Mouse (Mus musculus): Measurements from ENCODE around the gene Notch3. TPM values are rescaled to one million over a fixed set of nuclear protein-coding genes. Genes with fewer than 3 reads are reported as not detected.
A peak's percentile ranks its signal among the peaks of the same experiment; 100 is the strongest.
"Not testable (repeated sequence)": the region's sequence is repeated elsewhere in the genome, so short reads cannot be mapped to it uniquely, and the experiment has no call there.

Gene Notch3
- polyA plus RNA-seq, 1 experiment from 2014 or later, result 3.9 TPM

DNA sequence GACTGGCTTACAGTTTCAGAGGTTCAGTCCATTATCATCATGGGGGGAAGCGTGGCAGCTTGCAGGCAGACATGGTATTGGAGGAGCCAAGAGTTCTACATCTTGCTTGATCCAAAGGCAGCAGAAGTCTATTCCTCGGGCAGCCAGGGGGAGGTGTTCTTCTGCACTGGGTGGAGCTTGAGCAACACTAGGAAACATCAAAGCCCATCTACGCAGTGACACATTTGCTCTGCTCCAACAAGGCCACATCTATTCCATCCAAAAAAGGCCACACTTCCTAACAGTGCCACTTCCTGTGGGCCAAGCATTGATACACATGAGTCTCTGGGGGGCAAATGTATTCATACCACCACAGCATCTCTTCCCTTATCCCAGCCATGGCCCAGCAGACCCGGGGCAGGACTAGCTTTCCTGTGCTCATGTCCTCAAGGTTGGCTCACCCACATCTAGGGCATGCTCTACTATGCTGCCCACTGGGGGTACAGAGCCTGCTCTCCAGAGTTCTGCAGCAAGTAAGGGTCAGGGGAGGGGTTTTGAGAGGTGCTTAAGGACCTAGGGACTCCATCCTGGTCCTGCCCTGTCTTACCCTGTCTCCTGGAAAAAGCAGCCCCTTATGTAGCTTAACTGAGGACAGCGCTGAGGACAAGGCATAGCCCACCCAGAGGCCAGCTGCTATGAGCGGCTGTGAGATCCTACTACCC, 49.9 kb downstream of the Notch3 start:
- DNase-seq (ENCODE audit: low spot score) (no peak), ATAC-seq (ENCODE audit: low FRiP score, low TSS enrichment) (no peak)
- no peak overlapping the region for H3K9ac ChIP-seq (ENCODE audit: low read length)
- H3K36me3 ChIP-seq (ENCODE audit: control insufficient read depth, insufficient read depth, low read length), result no peaks in the 10 kb centered on the region
- no peaks in the 10 kb centered on the region for H3K27me3 ChIP-seq (ENCODE audit: control insufficient read depth, insufficient read depth, low read length)
- no peak overlapping the region for H3K4me3 ChIP-seq (ENCODE audit: low read depth, low read length)
- H3K9me3 ChIP-seq (ENCODE audit: control insufficient read depth, low read length), result no peaks in the 10 kb centered on the region
- peak overlapping the region; percentile 63; the same call in 1 of the 2 replicates for H3K27ac ChIP-seq (replicated peaks)
- H3K4me1 ChIP-seq (replicated peaks; ENCODE audit: control insufficient read depth, insufficient read depth), result peaks cover 10% of the 10 kb centered on the region
- WGBS, result 81% methylated on average over 6 of the region's 6 CpGs
- H3K4me2 ChIP-seq (replicated peaks; ENCODE audit: low read depth), result no peak overlapping the region
- no peak for TF ChIP-seq CTCF (IDR thresholded peaks at IDR 0.05; ENCODE audit: low read depth)
- no peak for TF ChIP-seq EP300 (optimal IDR thresholded peaks at IDR 0.05)

GRCm38 (mm10) chr17:32114486-32114885, 52.2 kb downstream of the Notch3 start:
- DNase-seq (ENCODE audit: low spot score); H3K27ac ChIP-seq (replicated peaks); H3K9me3 ChIP-seq (ENCODE audit: control insufficient read depth, low read length); H3K36me3 ChIP-seq (ENCODE audit: control insufficient read depth, insufficient read depth, low read length); H3K27me3 ChIP-seq (ENCODE audit: control insufficient read depth, insufficient read depth, low read length): not testable (repeated sequence)
- Histone ChIP-seq H3K4me2 (replicated peaks; ENCODE audit: low read depth) (peak overlapping the region; percentile 78), H3K4me1 (replicated peaks; ENCODE audit: control insufficient read depth, insufficient read depth) (peaks cover 10% of the 10 kb centered on the region), H3K9ac (ENCODE audit: low read length) (peak overlapping the region; percentile 41; the same call in 1 of the 2 replicates), H3K4me3 (ENCODE audit: low read depth, low read length) (peak overlapping the region; percentile 42; the same call in 1 of the 2 replicates)
- peak; percentile 16; the same call in 1 of the 2 replicates for ATAC-seq (ENCODE audit: low FRiP score, low TSS enrichment)
- WGBS, result 71% methylated on average over 5 of the region's 5 CpGs

DNA sequence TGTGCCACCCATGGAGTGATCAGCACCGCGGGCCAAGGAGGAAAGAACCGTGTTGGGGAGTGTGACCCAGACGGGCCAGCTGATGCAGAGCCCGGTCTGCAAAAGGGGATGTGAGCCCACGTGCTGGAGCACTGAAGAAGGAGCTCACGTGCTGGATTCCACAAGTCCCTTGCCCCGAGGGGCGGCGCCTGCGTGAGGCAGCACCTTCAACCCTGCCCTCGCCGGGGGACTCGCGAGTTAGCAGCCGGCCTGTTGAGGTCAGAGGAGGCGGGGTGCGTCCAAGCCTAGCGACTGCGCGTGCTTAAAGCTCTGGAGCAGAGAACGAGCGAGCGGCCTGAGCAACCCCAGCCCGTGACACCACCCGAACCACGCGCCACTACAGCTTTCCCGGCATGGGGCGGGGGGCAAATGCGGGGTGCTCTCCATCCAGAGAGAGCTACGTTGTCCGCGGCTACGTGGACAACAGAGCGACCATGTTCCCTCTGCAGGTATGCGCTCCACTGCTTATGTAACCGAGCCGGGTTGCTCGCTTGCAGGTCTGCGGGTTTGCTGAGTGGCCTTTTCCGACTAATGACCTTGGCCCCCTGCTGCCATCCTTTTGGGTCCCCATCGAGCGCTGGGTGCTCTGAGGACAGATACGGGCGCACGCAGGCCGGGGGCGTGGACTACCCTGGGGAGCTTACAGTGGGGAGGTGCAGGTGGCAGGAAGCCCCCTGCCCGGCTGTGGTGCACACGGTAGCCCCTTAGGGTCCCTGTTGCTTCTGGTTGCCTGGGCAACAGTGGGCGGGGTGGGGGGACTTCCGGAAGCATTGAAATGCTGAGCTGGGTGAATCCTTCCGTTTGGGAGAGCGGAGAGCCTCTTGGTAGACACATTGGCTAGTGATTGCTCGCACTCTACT, 52.9 kb downstream of the Notch3 start:
- 0 out of 2 replicates have a peak overlapping the region, but pooled peaks have one; percentile 8 for H3K27ac ChIP-seq (replicated peaks)
- WGBS, result 4% methylated on average over 56 of the region's 56 CpGs
- TF ChIP-seq EP300 (optimal IDR thresholded peaks at IDR 0.05), result no peak
- no peak for TF ChIP-seq CTCF (IDR thresholded peaks at IDR 0.05; ENCODE audit: low read depth)
- H3K36me3 ChIP-seq (ENCODE audit: control insufficient read depth, insufficient read depth, low read length), result no peaks in the 10 kb centered on the region
- H3K9me3 ChIP-seq (ENCODE audit: control insufficient read depth, low read length), result no peaks in the 10 kb centered on the region
- H3K4me1 ChIP-seq (replicated peaks; ENCODE audit: control insufficient read depth, insufficient read depth), result peaks cover 8% of the 10 kb centered on the region
- DNase-seq (ENCODE audit: low spot score) (peak; percentile 81), ATAC-seq (ENCODE audit: low FRiP score, low TSS enrichment) (peak; percentile 44)
- H3K27me3 ChIP-seq (ENCODE audit: control insufficient read depth, insufficient read depth, low read length), result no peaks in the 10 kb centered on the region
- H3K9ac ChIP-seq (ENCODE audit: low read length), result peak overlapping the region; percentile 41
- peak overlapping the region; percentile 78 for H3K4me2 ChIP-seq (replicated peaks; ENCODE audit: low read depth)
- H3K4me3 ChIP-seq (ENCODE audit: low read depth, low read length), result peak overlapping the region; percentile 42

GRCm38 (mm10) chr17:32113255-32113522, 53.5 kb downstream of the Notch3 start:
- Histone ChIP-seq H3K27ac (replicated peaks) (no peak overlapping the region), H3K9ac (ENCODE audit: low read length) (no peak overlapping the region), H3K9me3 (ENCODE audit: control insufficient read depth, low read length) (no peaks in the 10 kb centered on the region), H3K4me3 (ENCODE audit: low read depth, low read length) (peak overlapping the region; percentile 42; the same call in 1 of the 2 replicates), H3K4me2 (replicated peaks; ENCODE audit: low read depth) (peak overlapping the region; percentile 78), H3K36me3 (ENCODE audit: control insufficient read depth, insufficient read depth, low read length) (no peaks in the 10 kb centered on the region), H3K4me1 (replicated peaks; ENCODE audit: control insufficient read depth, insufficient read depth) (peaks cover 8% of the 10 kb centered on the region), H3K27me3 (ENCODE audit: control insufficient read depth, insufficient read depth, low read length) (no peaks in the 10 kb centered on the region)
- TF ChIP-seq CTCF (IDR thresholded peaks at IDR 0.05; ENCODE audit: low read depth), result no peak
- TF ChIP-seq EP300 (optimal IDR thresholded peaks at IDR 0.05), result no peak
- no peak for ATAC-seq (ENCODE audit: low FRiP score, low TSS enrichment)
- WGBS, result 38% methylated on average over 8 of the region's 8 CpGs
- DNase-seq (ENCODE audit: low spot score), result no peak

DNA sequence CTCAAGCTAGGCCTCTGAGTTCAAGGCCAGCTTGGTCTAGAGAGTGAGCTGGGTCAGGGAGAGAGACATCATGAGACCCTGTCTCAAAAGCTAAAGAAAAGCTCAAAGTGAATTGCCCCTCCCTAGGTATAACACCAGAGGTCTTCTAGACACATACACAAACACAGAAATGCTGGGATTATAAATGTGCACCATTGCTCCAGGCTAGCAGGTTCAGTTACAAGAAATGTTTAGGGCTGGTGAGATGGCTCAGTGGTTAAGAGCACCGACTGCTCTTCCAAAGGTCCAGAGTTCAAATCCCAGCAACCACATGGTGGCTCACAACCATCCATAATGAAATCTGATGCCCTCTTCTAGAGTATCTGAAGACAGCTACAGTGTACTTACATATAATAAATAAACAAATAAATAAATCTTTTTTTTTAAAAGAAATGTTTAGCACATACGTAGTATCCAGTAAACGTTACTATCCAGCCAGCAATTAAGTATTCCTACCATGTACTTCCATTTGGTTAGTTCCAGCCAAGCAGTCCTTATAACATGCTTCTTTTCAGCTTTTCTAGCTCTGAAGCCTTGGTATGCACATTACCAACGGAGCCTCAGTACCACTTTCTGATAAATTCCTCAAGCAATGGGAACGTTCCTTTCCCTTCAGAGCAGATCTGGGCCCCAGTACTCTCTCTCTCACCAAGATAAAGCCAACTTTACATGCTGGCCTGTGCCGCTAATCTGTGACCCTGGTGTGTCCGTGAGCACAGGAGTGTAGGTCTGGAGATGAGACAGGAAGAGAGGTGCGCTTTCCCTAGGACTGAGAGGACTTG, 54.0 kb downstream of the Notch3 start:
- H3K27me3 ChIP-seq (ENCODE audit: control insufficient read depth, insufficient read depth, low read length), result no peaks in the 10 kb centered on the region
- no peak overlapping the region for H3K27ac ChIP-seq (replicated peaks)
- no peaks in the 10 kb centered on the region for H3K36me3 ChIP-seq (ENCODE audit: control insufficient read depth, insufficient read depth, low read length)
- H3K4me1 ChIP-seq (replicated peaks; ENCODE audit: control insufficient read depth, insufficient read depth), result peaks cover 6% of the 10 kb centered on the region
- no peaks in the 10 kb centered on the region for H3K9me3 ChIP-seq (ENCODE audit: control insufficient read depth, low read length)
- H3K4me3 ChIP-seq (ENCODE audit: low read depth, low read length), result no peak overlapping the region
- DNase-seq (ENCODE audit: low spot score), result no peak
- no peak overlapping the region for H3K4me2 ChIP-seq (replicated peaks; ENCODE audit: low read depth)
- no peak for ATAC-seq (ENCODE audit: low FRiP score, low TSS enrichment)
- no peak overlapping the region for H3K9ac ChIP-seq (ENCODE audit: low read length)
- 84% methylated on average over 8 of the region's 8 CpGs for whole genome bisulfite sequencing
- no peak for TF ChIP-seq CTCF (IDR thresholded peaks at IDR 0.05; ENCODE audit: low read depth)
- TF ChIP-seq EP300 (optimal IDR thresholded peaks at IDR 0.05), result no peak
